Mouse (Mus musculus) intestine, postnatal 0 days (tissue): ENCODE measurements around the gene 1700023F06Rik. TPM values are rescaled to one million over a fixed set of nuclear protein-coding genes. Genes with fewer than 3 reads are reported as not detected.
"Not testable (repeated sequence)": the region's sequence is repeated elsewhere in the genome, so short reads cannot be mapped to it uniquely, and the experiment has no call there.

Source experiments
- ATAC-seq: fragments of 200-750 bp; cut with Nextera tagmentation; 2 replicates; pipeline ENCODE4 v1.8.0; 2017; ENCODE audit warnings: mild to moderate bottlenecking, moderate TSS enrichment, moderate library complexity
- H3K27ac ChIP-seq: fragments of 300-500 bp; sonication (generic); 2 replicates; pipeline ENCODE4 v1.5.1; 2014; ENCODE audit warnings: mild to moderate bottlenecking, low read depth, low read length, moderate library complexity
- H3K27me3 ChIP-seq: fragments of 300-500 bp; sonication (generic); replicated peaks from 2 replicates; pipeline ENCODE4 v1.6.1; 2014; ENCODE audit warnings: low read length, mixed read lengths; ENCODE audit not compliant: control insufficient read depth, insufficient read depth
- H3K36me3 ChIP-seq: fragments of 300-500 bp; sonication (generic); 2 replicates; pipeline ENCODE4 v1.6.1; 2014; ENCODE audit warnings: mild to moderate bottlenecking, moderate library complexity; ENCODE audit not compliant: control insufficient read depth, insufficient read depth
- H3K4me1 ChIP-seq: fragments of 300-500 bp; sonication (generic); replicated peaks from 2 replicates; pipeline ENCODE4 v1.6.1; 2014; ENCODE audit warnings: antibody characterized with exemption, low read length, mixed read lengths; ENCODE audit not compliant: control insufficient read depth, insufficient read depth
- H3K4me2 ChIP-seq: fragments of 300-500 bp; sonication (generic); replicated peaks from 2 replicates; pipeline ENCODE4 v1.6.1; 2014; ENCODE audit warnings: low read depth, mild to moderate bottlenecking, moderate library complexity
- H3K4me3 ChIP-seq: fragments of 300-500 bp; sonication (generic); 2 replicates; pipeline ENCODE4 v1.5.1; 2014; ENCODE audit warnings: low read depth, low read length
- H3K9ac ChIP-seq: fragments of 300-500 bp; sonication (generic); 2 replicates; pipeline ENCODE4 v1.6.1; 2014; ENCODE audit warnings: mild to moderate bottlenecking, low read depth, low read length
- H3K9me3 ChIP-seq: fragments of 300-500 bp; sonication (generic); 2 replicates; pipeline ENCODE4 v1.6.1; 2016; ENCODE audit warnings: mixed run types; ENCODE audit not compliant: control insufficient read depth
- CTCF ChIP-seq: sonication (generic); IDR thresholded peaks from 2 replicates; pipeline ENCODE4 v1.5.1; 2016; ENCODE audit warnings: low read depth, mild to moderate bottlenecking, control low read depth, antibody characterized with exemption, moderate library complexity
- WGBS: fragments of 180-500 bp; shearing (Covaris S2); extraction: QIAGEN DNeasy Blood & Tissue Kit; methylation state at CpG from one replicate; pipeline ENCODE4 v1.1.7; 2014; 5-methylcytosine and 5-hydroxymethylcytosine counted together
- polyA plus RNA-seq: library from polyadenylated mRNA; unstranded; fragments of >200 nt; fragmentation: Nextera tagmentation; extraction: Ambion mirVana; gene quantifications from 2 replicates; pipeline ENCODE4 v1.2.1, GENCODE M21; 2015

1700023F06Rik gene
- polyA plus RNA-seq, 1 experiment from 2014 or later: 0.77 TPM

DNA sequence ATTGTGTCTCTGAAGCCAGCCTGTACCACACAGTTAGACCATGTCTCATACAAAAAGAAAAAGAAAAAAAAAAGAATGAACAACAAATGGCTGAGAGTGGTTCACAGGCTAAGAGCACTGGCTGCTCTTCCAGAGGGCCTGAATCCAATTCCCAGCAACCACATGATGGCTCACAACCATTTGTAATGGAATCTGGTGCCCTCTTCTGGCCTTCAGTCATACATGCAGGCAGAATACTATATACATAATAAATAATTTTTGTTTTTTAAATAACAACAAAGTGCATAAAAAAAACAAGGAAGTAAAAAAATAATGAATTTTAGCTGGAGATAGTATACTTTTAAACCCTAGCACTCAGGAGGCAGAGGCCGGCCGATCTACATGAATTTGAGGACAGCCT, 21.2 kb upstream of the 1700023F06Rik start:
- Histone ChIP-seq H3K4me3 (no peak overlapping the region), H3K36me3 (peaks cover 49% of the 10 kb centered on the region), H3K4me2 (no peak overlapping the region), H3K4me1 (no peaks in the 10 kb centered on the region; the same call in 1 of the 2 replicates), H3K9ac (no peak overlapping the region), H3K9me3 (no peaks in the 10 kb centered on the region), H3K27ac (no peak overlapping the region), H3K27me3 (no peaks in the 10 kb centered on the region)
- no peak for ATAC-seq
- 93% methylated on average over 2 of the region's 2 CpGs for WGBS
- peak; percentile 47 for TF ChIP-seq CTCF

DNA sequence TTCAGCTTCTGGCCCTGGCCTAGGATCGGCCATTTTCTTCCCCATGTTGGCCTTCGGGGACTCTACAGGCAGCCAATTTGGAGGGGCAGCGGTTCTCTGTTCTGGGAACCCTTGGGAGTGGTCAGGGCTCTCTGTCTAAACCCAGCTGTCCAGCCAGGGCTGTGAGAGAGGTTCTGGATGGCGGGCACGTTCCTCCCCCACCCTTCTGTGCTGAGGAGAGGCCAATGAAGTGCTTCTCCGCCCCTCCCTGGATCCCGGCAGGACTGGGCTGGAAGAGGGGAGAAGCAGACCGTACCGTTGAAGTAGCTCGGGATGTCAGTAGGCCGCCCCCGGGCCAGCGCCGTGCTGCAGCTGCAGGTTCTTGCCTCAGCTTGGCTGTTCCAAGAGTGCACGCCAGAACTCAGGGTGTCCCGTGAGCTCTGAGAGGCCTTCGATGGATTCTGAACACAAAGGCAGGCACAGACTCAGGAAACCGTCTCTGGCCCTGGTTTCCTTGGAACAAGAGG, 15.6 kb upstream of the 1700023F06Rik start:
- no peak overlapping the region for H3K4me2 ChIP-seq
- TF ChIP-seq CTCF: no peak
- 71% methylated on average over 18 of the region's 18 CpGs for WGBS
- H3K9me3 ChIP-seq: no peaks in the 10 kb centered on the region
- H3K27me3 ChIP-seq: no peaks in the 10 kb centered on the region
- H3K9ac ChIP-seq: no peak overlapping the region
- H3K4me1 ChIP-seq: no peaks in the 10 kb centered on the region; the same call in 1 of the 2 replicates
- peaks cover 39% of the 10 kb centered on the region for H3K36me3 ChIP-seq
- no peak for ATAC-seq
- H3K4me3 ChIP-seq: no peak overlapping the region
- H3K27ac ChIP-seq: no peak overlapping the region; the same call in 1 of the 2 replicates

- Histone ChIP-seq H3K36me3 (peaks cover 39% of the 10 kb centered on the region), H3K4me2 (no peak overlapping the region), H3K4me3 (no peak overlapping the region), H3K9ac (no peak overlapping the region), H3K27ac (no peak overlapping the region), H3K27me3 (no peaks in the 10 kb centered on the region), H3K4me1 (no peaks in the 10 kb centered on the region; the same call in 1 of the 2 replicates), H3K9me3 (no peaks in the 10 kb centered on the region)
- WGBS: 86% methylated on average over 10 of the region's 10 CpGs
- no peak for TF ChIP-seq CTCF
- ATAC-seq: no peak
Measured at GRCm38 (mm10) chr11:103223444-103223843, 15.1 kb upstream of the 1700023F06Rik start.

DNA sequence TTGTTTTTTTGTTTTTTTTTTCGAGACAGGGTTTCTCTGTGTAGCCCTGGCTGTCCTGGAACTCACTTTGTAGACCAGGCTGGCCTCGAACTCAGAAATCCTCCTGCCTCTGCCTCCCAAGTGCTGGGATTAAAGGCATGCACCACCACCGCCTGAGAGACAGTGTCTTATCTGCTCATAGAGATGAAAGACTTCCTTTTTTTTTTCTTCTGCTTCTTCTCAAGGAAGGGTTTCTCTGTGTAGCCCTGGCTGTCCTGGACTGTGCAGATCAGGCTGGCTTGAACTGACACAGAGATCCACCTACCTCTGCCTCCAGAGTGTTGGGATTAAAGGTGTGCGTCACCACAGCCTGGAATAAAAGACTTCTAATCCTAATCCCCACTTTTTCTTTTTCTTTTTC, 14.4 kb upstream of the 1700023F06Rik start:
- H3K9ac ChIP-seq, H3K4me2 ChIP-seq, ATAC-seq, H3K9me3 ChIP-seq, H3K4me1 ChIP-seq, H3K4me3 ChIP-seq, H3K27me3 ChIP-seq, H3K27ac ChIP-seq: not testable (repeated sequence)
- 80% methylated on average over 4 of the region's 4 CpGs for WGBS
- peaks cover 39% of the 10 kb centered on the region for H3K36me3 ChIP-seq

GRCm38 (mm10) chr11:103221437-103221836, 13.1 kb upstream of the 1700023F06Rik start:
- Histone ChIP-seq H3K9ac (no peak overlapping the region), H3K4me3 (no peak overlapping the region), H3K27ac (no peak overlapping the region), H3K27me3 (no peaks in the 10 kb centered on the region), H3K4me2 (peak overlapping the region; percentile 40), H3K36me3 (peaks cover 28% of the 10 kb centered on the region), H3K9me3 (no peaks in the 10 kb centered on the region), H3K4me1 (no peaks in the 10 kb centered on the region; the same call in 1 of the 2 replicates)
- peak; percentile 76 for ATAC-seq
- no peak for TF ChIP-seq CTCF
- WGBS: 47% methylated on average over 6 of the region's 6 CpGs

GRCm38 (mm10) chr11:103219995-103220394, 11.6 kb upstream of the 1700023F06Rik start:
- no peaks in the 10 kb centered on the region for H3K9me3 ChIP-seq
- no peaks in the 10 kb centered on the region for H3K27me3 ChIP-seq
- H3K36me3 ChIP-seq: peaks cover 19% of the 10 kb centered on the region
- H3K9ac ChIP-seq: no peak overlapping the region
- 80% methylated on average over 4 of the region's 4 CpGs for WGBS
- no peak overlapping the region for H3K4me3 ChIP-seq
- no peak for TF ChIP-seq CTCF
- H3K4me1 ChIP-seq: no peaks in the 10 kb centered on the region
- no peak for ATAC-seq
- no peak overlapping the region for H3K27ac ChIP-seq
- H3K4me2 ChIP-seq: no peak overlapping the region

DNA sequence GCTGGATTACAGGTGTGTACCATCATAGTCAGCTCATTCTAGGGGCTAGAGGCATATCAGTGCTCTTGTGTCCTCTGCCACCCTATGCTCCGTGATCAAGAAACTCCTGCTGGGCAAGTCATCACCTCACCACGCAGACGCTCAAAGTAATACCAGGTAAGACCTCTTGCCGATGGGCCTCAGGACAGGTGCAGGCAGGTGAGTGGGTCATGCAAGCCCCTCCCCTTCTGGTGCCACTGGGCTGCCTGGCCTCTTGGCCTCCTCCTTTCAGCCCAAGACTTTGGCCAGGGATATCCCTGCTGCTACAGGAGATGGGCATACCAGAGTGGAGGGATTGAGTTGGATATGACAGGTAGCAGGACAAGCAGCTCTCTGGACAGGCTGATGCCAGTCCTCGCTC, 10.9 kb upstream of the 1700023F06Rik start:
- no peak for ATAC-seq
- Histone ChIP-seq H3K4me2 (no peak overlapping the region), H3K27ac (no peak overlapping the region), H3K9me3 (no peaks in the 10 kb centered on the region), H3K4me3 (no peak overlapping the region), H3K36me3 (peaks cover 13% of the 10 kb centered on the region; the same call in 1 of the 2 replicates), H3K4me1 (no peaks in the 10 kb centered on the region), H3K27me3 (no peaks in the 10 kb centered on the region), H3K9ac (no peak overlapping the region)
- TF ChIP-seq CTCF: no peak
- 87% methylated on average over 5 of the region's 5 CpGs for WGBS
